Mouse (Mus musculus) limb, embryonic 10.5 days (tissue): ENCODE results near the gene Hnrnpa1. TPM values are rescaled to one million over a fixed set of nuclear protein-coding genes. Genes with fewer than 3 reads are reported as not detected.

Experiments
- DNase-seq: peaks from one replicate; pipeline ENCODE4 v3.0.0-alpha.2; 2017; ENCODE audit warnings: low spot score
- H3K27ac ChIP-seq: fragments of 300-500 bp; sonication (generic); 2 replicates; pipeline ENCODE4 v1.5.1; 2016; ENCODE audit warnings: mild to moderate bottlenecking
- H3K27me3 ChIP-seq: fragments of 300-500 bp; sonication (generic); 2 replicates; pipeline ENCODE4 v1.6.1; 2016; ENCODE audit warnings: low read depth, mild to moderate bottlenecking; ENCODE audit not compliant: poor library complexity, severe bottlenecking
- H3K36me3 ChIP-seq: fragments of 300-500 bp; sonication (generic); 2 replicates; pipeline ENCODE4 v1.6.1; 2016; ENCODE audit warnings: mild to moderate bottlenecking, moderate library complexity
- H3K4me1 ChIP-seq: fragments of 300-500 bp; sonication (generic); 2 replicates; pipeline ENCODE4 v1.6.1; 2016
- H3K4me3 ChIP-seq: fragments of 300-500 bp; sonication (generic); 2 replicates; pipeline ENCODE4 v1.5.1; 2016; ENCODE audit warnings: mild to moderate bottlenecking, moderate library complexity
- H3K9me3 ChIP-seq: fragments of 300-500 bp; sonication (generic); replicated peaks from 2 replicates; pipeline ENCODE4 v1.6.1; 2016; ENCODE audit warnings: mild to moderate bottlenecking
- WGBS: fragments of 180-500 bp; shearing (Covaris S2); methylation state at CpG from one replicate; pipeline ENCODE4 v1.1.7; 2016; 5-methylcytosine and 5-hydroxymethylcytosine counted together
- polyA plus RNA-seq: library from polyadenylated mRNA; unstranded; fragments of >200 nt; fragmentation: Nextera tagmentation; extraction: Ambion mirVana; gene quantifications from 2 replicates; pipeline ENCODE4 v1.2.1, GENCODE M21; 2016

The Hnrnpa1 gene
- polyA plus RNA-seq: 1,775 and 1,966 TPM in 2 replicates

DNA sequence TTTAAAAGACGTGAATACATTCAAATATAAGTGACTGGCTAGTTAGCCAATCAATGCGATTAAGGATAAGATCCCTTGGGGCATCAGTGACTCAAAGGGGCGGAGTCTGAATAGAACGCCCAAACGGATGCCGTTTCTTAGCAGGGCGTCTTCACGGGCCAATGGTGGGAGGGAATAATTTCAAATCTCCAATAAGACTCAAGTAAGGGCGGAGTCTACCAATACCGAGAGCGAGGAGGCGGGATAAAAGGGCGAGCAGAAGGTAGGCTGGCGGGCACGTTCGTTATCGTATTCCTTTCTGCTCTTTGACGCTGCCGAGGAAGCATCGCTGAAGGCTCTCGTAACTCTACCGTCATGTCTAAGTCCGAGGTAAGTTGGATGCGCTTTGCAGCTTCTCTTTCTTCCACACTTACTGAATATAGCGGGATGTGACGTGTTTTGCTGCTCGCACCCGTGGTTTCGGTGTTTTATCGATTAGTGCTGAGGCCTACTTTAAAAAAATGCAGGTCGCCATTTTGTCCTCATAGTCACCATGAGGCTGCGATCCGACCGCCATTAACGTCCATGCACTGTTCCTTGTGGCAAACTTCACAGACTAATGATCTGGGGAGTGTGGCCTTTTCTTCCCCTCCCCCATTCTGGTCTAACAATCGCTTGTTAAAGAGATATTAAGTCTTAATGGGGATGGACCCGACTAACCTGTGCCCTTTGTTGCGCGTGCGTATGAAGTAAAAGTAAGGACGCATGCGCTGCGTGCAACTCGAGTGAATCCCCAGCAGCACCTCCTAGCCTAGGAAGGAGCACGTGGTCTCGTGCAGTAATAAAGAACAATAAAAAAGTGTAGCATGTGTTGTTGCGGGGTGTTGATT lies at the start of gene Hnrnpa1:
TSS of gene Hnrnpa1 (plus strand) at position 273 of the 869 bp plus-strand sequence.
- Histone ChIP-seq H3K27ac (peak within 1 kb of the TSS; percentile 96), H3K9me3 (no peaks in the 10 kb centered on the region), H3K36me3 (peaks cover 61% of the 10 kb centered on the region), H3K4me1 (peaks cover 24% of the 10 kb centered on the region), H3K4me3 (peak within 1 kb of the TSS; percentile 73), H3K27me3 (no peaks in the 10 kb centered on the region)
- WGBS: under 1% methylated on average over 47 of the region's 47 CpGs
- peak; percentile 85 for DNase-seq

DNA sequence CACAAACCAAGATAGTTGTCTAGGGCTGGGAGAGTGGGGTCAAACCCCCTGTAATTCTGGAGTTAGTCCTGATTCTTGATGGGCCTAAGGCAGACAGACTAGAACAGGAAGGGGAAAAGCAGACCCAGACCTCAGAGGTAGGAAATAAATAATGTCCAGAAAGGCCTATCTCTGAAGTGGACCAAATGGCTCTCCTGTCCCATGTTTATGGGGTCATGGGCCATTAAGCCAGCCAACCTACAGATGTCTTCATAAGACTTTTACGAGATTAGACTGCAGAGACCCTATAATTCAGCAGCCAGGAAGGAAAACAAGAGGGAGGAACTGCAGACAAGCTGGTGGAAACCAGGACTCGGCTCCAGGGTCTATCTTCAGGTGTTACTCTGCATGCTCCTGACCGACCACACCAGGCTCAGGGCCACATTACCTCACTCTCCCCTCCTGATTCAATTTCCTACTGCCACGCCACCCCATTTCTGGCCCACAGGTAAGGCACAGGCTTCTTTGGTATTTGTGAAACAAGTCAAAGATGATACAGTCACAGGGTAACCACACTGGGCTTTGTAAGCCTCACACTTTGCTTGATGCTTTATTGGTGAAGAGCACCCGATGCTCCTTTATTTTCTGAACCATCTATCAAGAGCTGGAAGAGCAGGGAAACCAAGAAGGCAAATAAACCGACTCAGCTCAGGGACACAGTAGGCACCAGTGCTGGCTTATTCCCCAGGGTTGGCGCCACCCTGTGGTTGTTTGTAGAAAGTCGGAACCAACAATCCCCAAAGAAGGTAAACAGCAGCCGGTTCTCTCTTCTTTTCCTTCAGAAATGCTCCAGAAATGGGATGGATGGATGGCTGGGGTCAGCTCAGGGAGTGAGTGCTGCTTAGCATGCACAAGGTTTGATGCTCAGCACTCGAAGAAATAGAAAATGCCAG lies 49.4 kb upstream of the Hnrnpa1 start:
- DNase-seq: no peak
- peaks cover 30% of the 10 kb centered on the region for H3K4me1 ChIP-seq
- H3K36me3 ChIP-seq: peaks cover 66% of the 10 kb centered on the region
- H3K27ac ChIP-seq: peak overlapping the region; percentile 19; the same call in 1 of the 2 replicates
- no peaks in the 10 kb centered on the region for H3K9me3 ChIP-seq
- H3K4me3 ChIP-seq: no peak overlapping the region
- H3K27me3 ChIP-seq: no peaks in the 10 kb centered on the region
- WGBS: 53% methylated on average over 10 of the region's 10 CpGs

DNA sequence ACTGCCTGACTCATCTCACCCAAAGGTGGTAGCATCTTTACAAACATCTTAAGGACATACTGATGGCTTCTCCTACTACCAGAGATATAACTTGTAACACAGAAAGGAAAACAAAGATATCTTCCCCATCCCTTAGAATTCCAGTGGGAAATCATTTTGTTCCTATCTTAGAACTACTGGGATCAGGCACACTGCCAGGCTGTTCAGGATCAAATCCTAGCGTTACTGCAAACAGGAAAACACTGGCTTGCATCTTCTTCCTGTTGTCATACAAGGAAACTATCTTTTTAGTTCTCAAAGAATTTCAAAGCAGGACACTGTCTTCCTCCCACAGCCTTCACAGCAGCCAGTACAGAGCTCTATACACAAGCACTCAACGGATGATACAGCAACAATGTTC lies 46.6 kb upstream of the Hnrnpa1 start:
- Histone ChIP-seq H3K27ac (no peak overlapping the region), H3K4me3 (no peak overlapping the region), H3K27me3 (no peaks in the 10 kb centered on the region), H3K36me3 (peaks cover 94% of the 10 kb centered on the region), H3K9me3 (no peaks in the 10 kb centered on the region), H3K4me1 (peaks cover 24% of the 10 kb centered on the region; the same call in 1 of the 2 replicates)
- 90% methylated on average over 2 of the region's 2 CpGs for WGBS
- no peak for DNase-seq

DNA sequence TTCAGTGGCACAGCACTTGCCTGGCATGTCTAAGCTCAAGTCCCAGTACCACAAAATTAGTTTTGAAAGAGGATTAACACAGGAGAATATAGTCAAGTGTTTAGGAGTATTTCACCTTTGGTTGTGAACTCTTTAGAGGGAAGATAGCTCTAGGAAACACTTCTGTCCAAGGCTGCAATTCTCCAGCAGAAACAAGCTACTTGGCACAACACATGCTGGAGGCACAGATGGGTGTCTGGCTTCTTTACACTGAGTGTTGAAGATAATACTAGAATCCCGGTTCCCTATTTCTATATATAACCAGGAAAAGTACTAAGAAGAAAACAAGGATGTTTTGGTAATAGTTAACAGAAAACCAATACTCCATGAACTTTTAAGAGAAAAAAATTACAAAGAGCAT lies 43.4 kb upstream of the Hnrnpa1 start:
- DNase-seq: no peak
- peaks cover 100% of the 10 kb centered on the region for H3K36me3 ChIP-seq
- 88% methylated on average over 1 of the region's 1 CpGs for WGBS
- H3K27ac ChIP-seq: no peak overlapping the region
- H3K4me1 ChIP-seq: 0 out of 2 replicates have a peak, but pooled peaks cover 2% of the 10 kb centered on the region
- H3K27me3 ChIP-seq: no peaks in the 10 kb centered on the region
- no peaks in the 10 kb centered on the region for H3K9me3 ChIP-seq
- H3K4me3 ChIP-seq: no peak overlapping the region

DNA sequence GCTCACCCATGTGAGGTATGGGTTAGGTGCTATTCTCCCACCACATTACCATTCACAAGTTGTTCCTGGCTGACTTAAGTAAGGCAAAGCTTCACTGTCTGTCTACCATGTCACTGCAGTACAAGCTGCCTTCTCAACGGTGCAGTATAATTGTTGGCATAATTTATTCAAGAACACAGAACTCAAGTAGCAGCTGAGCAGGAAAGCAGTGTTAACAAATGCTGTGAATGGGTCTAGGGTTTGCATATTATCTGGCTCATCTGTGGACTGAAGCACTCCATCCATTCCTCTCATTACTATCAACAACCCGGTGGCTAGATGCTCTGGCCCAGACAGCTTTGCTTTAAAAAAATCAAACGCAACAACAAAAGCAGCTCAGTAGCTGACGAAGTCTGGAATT lies 42.4 kb upstream of the Hnrnpa1 start:
- peaks cover 100% of the 10 kb centered on the region for H3K36me3 ChIP-seq
- 96% methylated on average over 4 of the region's 4 CpGs for WGBS

DNA sequence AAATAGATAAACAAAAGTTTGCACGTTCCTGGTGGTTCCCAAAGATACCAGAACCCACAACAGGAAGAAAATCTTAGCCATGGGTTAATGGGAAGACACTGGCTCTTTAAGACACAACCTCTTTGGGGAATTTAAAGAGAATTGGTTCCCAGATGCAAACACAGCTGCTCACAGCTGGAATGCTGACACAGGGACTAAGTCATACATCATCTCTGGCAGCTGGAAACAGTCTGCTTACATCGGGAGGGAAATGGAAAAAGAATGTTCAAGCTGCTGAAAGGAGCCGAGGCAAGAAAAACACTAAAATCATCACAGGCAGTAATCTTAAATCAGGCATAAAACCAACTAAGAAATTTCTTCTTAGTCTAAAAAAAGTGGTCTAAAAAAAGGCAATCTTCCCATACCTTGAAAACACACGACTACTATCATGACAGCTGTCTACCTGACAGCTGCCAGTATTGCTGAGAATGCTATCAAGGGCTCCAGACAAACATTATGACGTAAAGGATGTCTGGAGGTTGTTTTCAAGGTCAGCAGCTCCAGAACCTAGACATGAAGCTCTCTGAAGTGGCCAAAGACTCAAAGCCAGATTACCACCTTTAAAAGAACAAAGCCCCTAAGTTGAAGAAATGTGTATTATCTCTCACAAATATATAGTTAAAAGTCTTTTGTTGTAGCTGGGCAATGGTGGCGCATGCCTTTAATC lies 38.0 kb upstream of the Hnrnpa1 start:
- H3K36me3 ChIP-seq: peaks cover 100% of the 10 kb centered on the region
- H3K27me3 ChIP-seq: no peaks in the 10 kb centered on the region
- H3K9me3 ChIP-seq: no peaks in the 10 kb centered on the region
- H3K4me3 ChIP-seq: no peak overlapping the region
- DNase-seq: no peak
- no peak overlapping the region for H3K27ac ChIP-seq
- 72% methylated on average over 6 of the region's 6 CpGs for WGBS
- no peaks in the 10 kb centered on the region for H3K4me1 ChIP-seq

More for the DNA sequence above, 42.4 kb upstream of the Hnrnpa1 start:
- Histone ChIP-seq H3K27ac (no peak overlapping the region), H3K4me3 (no peak overlapping the region), H3K9me3 (no peaks in the 10 kb centered on the region), H3K27me3 (no peaks in the 10 kb centered on the region), H3K4me1 (no peaks in the 10 kb centered on the region)
- DNase-seq: no peak

DNA sequence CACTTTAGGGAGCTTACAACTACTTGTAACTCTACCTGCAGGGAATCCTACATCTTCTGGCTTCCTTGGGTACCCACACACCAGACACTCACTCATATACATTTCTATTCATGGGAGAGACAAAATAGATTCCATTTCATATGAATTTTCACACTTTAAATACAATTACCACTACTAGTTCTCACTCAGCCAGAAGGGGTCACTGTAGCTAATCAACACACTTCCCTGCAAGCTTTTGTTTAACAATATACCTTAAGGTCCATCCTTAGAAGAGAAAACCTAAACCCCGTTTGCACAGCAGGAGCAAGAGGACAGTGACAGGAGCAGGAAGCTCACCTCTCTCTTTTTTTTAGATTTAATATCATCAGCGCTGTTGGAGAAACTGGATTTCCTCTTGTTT lies 35.1 kb upstream of the Hnrnpa1 start:
- WGBS: 74% methylated on average over 2 of the region's 2 CpGs
- Histone ChIP-seq H3K36me3 (peaks cover 100% of the 10 kb centered on the region), H3K4me1 (no peaks in the 10 kb centered on the region), H3K9me3 (no peaks in the 10 kb centered on the region), H3K4me3 (no peak overlapping the region), H3K27me3 (no peaks in the 10 kb centered on the region), H3K27ac (no peak overlapping the region)
- no peak for DNase-seq

DNA sequence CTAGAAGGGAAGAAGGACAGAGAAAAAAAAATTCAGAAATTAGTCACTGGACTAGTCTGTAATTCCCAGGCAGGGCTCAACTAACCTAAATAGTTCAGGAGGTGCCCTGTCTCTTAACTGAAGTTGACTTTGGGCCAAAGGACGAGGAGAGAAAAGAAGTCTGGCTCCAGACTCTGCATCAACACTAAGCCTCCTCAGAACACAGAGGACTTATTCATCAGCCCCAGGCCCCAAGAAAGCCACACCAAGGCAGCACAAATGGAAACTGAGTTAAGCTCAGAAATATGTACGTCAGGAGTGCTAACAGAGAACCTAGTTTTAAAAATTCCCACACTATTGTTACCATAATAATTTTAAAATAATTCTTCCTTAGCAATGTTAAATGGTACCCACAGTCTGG lies 26.1 kb upstream of the Hnrnpa1 start:
- H3K36me3 ChIP-seq: peaks cover 46% of the 10 kb centered on the region
- H3K4me3 ChIP-seq: peak overlapping the region; percentile 51
- no peaks in the 10 kb centered on the region for H3K27me3 ChIP-seq
- WGBS: 35% methylated on average over 2 of the region's 2 CpGs
- DNase-seq: no peak
- H3K9me3 ChIP-seq: no peaks in the 10 kb centered on the region
- peaks cover 36% of the 10 kb centered on the region for H3K4me1 ChIP-seq
- peak overlapping the region; percentile 91 for H3K27ac ChIP-seq

DNA sequence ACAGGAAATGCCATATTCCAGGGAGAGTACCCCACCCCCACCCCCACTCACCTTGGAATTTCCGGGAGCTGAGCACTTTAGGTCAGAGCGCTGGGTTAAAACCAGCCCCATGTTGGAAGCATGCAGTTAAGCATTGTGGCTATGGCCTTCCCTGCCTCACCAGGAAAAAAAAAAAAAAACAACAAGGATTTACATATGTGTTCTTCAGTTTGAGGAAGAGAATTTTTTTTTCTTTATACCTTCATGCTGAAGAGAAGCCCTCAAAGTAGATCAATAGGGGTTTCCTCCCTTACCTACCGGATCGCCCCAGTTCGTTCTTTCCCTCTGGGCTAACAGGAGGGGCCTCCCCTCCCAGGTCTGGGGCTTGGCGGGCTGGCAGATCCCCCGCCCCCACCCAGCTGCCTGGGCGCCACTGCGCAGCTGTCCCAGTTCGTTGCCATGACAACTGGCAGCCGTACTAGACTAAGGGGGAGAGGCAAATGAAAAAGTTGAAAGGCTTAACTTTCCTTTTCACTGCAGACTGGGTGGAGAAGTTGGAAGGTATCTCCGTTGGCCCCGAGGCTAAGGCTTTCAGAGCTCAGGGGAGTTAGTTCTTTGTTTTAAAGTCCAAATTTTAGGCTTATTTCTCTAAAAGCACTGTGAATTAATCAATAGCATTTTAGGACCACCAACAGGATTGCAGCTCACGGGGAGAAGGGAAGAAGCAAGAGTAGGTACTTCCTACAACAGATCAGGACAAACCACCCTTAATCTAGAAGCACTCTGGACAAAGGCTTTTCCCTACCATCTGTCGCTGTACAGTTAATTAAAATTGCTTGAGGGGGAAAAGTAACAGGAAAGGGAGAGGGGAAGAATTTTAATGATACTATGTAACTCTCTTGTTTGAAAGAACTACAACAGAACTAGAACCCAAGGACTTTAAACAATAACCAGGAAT lies 25.0 kb upstream of the Hnrnpa1 start:
- DNase-seq: peak; percentile 94
- under 1% methylated on average over 15 of the region's 15 CpGs for WGBS

DNA sequence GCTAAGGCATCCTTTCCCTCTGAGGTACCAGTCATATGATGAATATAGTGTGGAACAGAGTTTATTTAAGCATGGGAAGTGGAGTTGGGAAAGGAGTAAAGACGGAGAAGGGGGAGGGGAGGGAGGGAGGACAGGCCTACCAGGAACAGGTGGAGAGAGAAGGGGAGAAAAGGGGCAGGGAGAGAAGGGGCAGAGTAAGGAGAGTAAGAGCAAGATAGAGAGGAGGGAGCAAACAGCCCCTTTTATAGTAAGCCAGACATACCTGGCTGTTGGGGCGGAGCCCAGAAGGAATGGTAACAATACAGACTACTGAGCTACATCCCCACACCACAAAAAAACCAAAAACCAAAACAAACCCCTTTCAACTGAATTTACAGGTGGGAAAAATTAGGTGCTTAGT lies 24.2 kb upstream of the Hnrnpa1 start:
- H3K4me3 ChIP-seq: peak overlapping the region; percentile 51
- peak overlapping the region; percentile 91 for H3K27ac ChIP-seq
- H3K27me3 ChIP-seq: no peaks in the 10 kb centered on the region
- H3K9me3 ChIP-seq: no peaks in the 10 kb centered on the region
- peak; percentile 41 for DNase-seq
- peaks cover 36% of the 10 kb centered on the region for H3K4me1 ChIP-seq
- 23% methylated on average over 2 of the region's 2 CpGs for WGBS
- H3K36me3 ChIP-seq: peaks cover 45% of the 10 kb centered on the region

More for the DNA sequence above, 25.0 kb upstream of the Hnrnpa1 start:
- peaks cover 45% of the 10 kb centered on the region for H3K36me3 ChIP-seq
- peak overlapping the region; percentile 91 for H3K27ac ChIP-seq
- H3K27me3 ChIP-seq: no peaks in the 10 kb centered on the region
- no peaks in the 10 kb centered on the region for H3K9me3 ChIP-seq
- H3K4me1 ChIP-seq: peaks cover 36% of the 10 kb centered on the region
- peak overlapping the region; percentile 51 for H3K4me3 ChIP-seq

DNA sequence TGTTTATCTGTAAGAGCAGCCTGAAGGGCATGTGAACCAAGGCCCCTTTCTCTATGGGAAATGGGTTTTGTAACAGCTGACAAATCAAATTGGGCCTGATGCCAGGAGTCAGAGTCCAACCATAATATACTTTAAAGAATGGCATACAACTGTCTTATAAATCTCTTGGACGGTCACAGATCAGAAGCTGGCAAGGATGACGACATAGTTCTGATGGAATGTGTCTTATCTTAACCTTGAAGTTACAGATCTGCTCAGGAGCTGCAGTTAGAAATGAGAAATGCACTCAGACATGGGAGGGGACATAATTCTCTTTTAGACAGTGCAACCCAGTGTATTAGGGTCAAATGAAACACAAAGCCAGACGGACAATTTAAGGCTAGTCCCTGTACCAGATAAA lies 19.4 kb upstream of the Hnrnpa1 start:
- DNase-seq: no peak
- H3K36me3 ChIP-seq: peaks cover 49% of the 10 kb centered on the region
- 76% methylated on average over 3 of the region's 3 CpGs for WGBS
- H3K27ac ChIP-seq: no peak overlapping the region
- no peaks in the 10 kb centered on the region for H3K9me3 ChIP-seq
- peaks cover 18% of the 10 kb centered on the region for H3K4me1 ChIP-seq
- no peaks in the 10 kb centered on the region for H3K27me3 ChIP-seq
- H3K4me3 ChIP-seq: no peak overlapping the region
